Mouse (Mus musculus) myocyte (in vitro differentiated cells): ENCODE results near the gene Gm9603. TPM values are rescaled to one million over a fixed set of nuclear protein-coding genes. Genes with fewer than 3 reads are reported as not detected.
"Not testable (repeated sequence)": the region's sequence is repeated elsewhere in the genome, so short reads cannot be mapped to it uniquely, and the experiment has no call there.

ENCODE experiments used
- H3K27me3 ChIP-seq: one replicate; pipeline ENCODE4 v1.6.1; 2011; ENCODE audit not compliant: control insufficient read depth, insufficient read depth, insufficient read length
- H3K36me3 ChIP-seq: one replicate; pipeline ENCODE4 v1.6.1; 2011; ENCODE audit not compliant: control insufficient read depth, insufficient read depth
- H3K4me2 ChIP-seq: one replicate; pipeline ENCODE4 v1.6.1; 2011; ENCODE audit warnings: low read depth, control low read depth
- H3K4me3 ChIP-seq: one replicate; pipeline ENCODE4 v1.5.1; 2011; ENCODE audit warnings: mild to moderate bottlenecking, control low read depth, moderate library complexity
- H3K79me2 ChIP-seq: one replicate; pipeline ENCODE4 v1.6.1; 2011; ENCODE audit not compliant: control insufficient read depth, insufficient read depth
- H3ac ChIP-seq: one replicate; pipeline ENCODE4 v1.6.1; 2011; ENCODE audit not compliant: control insufficient read depth, insufficient read length
- polyA plus RNA-seq: library from polyadenylated mRNA; unstranded; fragments of >200 nt; fragmentation: generic; extraction: Trizol; gene quantifications from one replicate; pipeline ENCODE4 v1.2.1, GENCODE M21; 2012; ENCODE audit warnings: missing spikeins

Gm9603 gene
- not detected for polyA plus RNA-seq

DNA sequence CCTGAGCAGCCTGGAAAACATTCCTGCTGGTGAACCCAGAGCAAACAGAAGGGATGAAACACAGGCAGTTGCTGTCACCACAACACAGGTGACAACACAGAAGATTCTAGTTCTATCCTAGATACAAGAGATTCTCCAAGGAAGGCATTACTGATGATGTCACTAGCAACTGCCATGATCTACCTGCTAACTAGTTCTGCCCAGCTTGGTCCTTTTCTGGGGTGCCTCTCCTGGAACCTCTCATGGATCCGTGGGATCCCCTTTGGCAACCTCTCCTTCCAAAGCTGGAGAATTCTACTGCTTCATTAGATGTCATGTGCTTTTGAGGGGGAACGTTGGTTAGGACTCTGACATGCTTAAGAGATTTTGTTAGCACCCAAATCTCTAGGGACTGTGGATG, at the start of gene Gm9603:
Gene Gm9603, minus strand, starts transcription at position 101 of the 400 bp plus-strand sequence.
- not testable (repeated sequence) for H3K4me3 ChIP-seq, H3K4me2 ChIP-seq, H3K79me2 ChIP-seq, H3K27me3 ChIP-seq, H3ac ChIP-seq, H3K36me3 ChIP-seq

DNA sequence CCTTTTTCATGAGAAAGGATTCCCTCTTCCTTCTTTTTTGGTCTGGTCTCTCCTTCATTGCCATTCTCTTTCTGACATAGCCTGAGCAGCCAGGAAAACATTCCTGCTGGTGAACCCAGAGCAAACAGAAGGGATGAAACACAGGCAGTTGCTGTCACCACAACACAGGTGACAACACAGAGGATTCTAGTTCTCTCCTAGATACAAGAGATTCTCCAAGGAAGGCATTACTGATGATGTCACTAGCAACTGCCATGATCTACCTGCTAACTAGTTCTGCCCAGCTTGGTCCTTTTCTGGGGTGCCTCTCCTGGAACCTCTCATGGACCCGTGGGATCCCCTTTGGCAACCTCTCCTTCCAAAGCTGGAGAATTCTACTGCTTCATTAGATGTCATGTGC, 54.3 kb downstream of the Gm9603 start, which contains the start of gene Gm8265:
Gene Gm8265, minus strand, starts transcription at position 101 of the 400 bp plus-strand sequence.
- H3ac ChIP-seq = not testable (repeated sequence)

More for the DNA sequence above, 54.3 kb downstream of the Gm9603 start, which contains the start of gene Gm8265:
- H3K36me3 ChIP-seq, H3K4me3 ChIP-seq, H3K79me2 ChIP-seq, H3K27me3 ChIP-seq, H3K4me2 ChIP-seq: not testable (repeated sequence)

Other genes starting within 250 kb of the Gm9603 start
- not detected for gene Gm3194, start 232.0 kb downstream of the Gm9603 start, polyA plus RNA-seq
- gene Gm8246, start 209.6 kb downstream of the Gm9603 start, polyA plus RNA-seq = not detected
- not detected for gene Gm3187, start 203.2 kb downstream of the Gm9603 start, polyA plus RNA-seq
- gene Gm3488, start 185.8 kb downstream of the Gm9603 start, polyA plus RNA-seq = not detected
- not detected for gene Gm3532, start 149.0 kb downstream of the Gm9603 start, polyA plus RNA-seq
- not detected for gene Gm8265, start 54.4 kb downstream of the Gm9603 start, polyA plus RNA-seq
- gene Gm3373, start 54.1 kb upstream of the Gm9603 start, polyA plus RNA-seq = not detected
- not detected for gene Gm3383, start 120.5 kb upstream of the Gm9603 start, polyA plus RNA-seq
- not detected for gene Gm3424, start 142.9 kb upstream of the Gm9603 start, polyA plus RNA-seq
- not detected for gene Gm8237, start 192.9 kb upstream of the Gm9603 start, polyA plus RNA-seq